Mouse (Mus musculus) E14TG2a.4 (cell line): ENCODE measurements at regions not wholly inside any gene's neighbourhood (a gene's known extent, or its start where the extent isn't known, plus 50 kb on each side); places are given as distances from the start of the nearest gene placed in this dataset.

Experiments used
- CTCF ChIP-seq: conservative IDR thresholded peaks from 2 replicates; pipeline ENCODE4 v1.5.1; 2014; ENCODE audit warnings: low read length
- NANOG ChIP-seq: IDR thresholded peaks from 2 replicates; pipeline ENCODE4 v1.6.1; 2014; ENCODE audit warnings: borderline replicate concordance, low read length, mixed read lengths
- POU5F1 ChIP-seq: IDR thresholded peaks from 2 replicates; pipeline ENCODE4 v1.6.1; 2014; ENCODE audit warnings: low read length, borderline replicate concordance

- TF ChIP-seq CTCF (no peak), POU5F1 (no peak), NANOG (no peak)
These were observed 203.4 kb upstream of the Tbc1d5 start for GRCm38 (mm10) chr17:51382552-51382951.
